8 mouse cellular contexts compared by ENCODE assay signal in the genomic region with DNA sequence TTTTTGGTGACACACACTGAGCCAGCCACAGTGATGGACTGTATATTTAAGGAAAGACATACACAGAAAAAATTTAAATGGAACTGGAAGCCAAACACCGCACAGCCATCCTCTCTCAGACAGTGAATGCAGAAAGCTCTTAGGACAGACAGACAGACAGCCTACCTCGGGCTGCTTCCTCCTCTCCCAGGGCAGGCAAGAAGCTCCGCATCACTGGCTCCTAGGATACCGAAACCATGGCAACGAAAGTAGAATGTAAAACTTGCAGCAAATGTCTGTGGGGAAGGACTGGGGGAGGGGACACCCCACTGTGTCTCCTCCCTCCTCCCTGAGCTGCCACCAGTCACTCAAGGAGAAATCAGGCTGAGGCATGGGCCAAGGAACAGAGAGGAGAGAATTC. TPM values are rescaled to one million over a fixed set of nuclear protein-coding genes. Genes with fewer than 3 reads are reported as not detected.
DNase-seq lines count a peak whose midpoint lies in the region; ATAC-seq and TF ChIP-seq lines count a peak whose summit lies in the region.

No protein-coding gene starts in this region.

- ATAC-seq in forebrain, postnatal 0 days = peak; percentile 58

- peak overlapping the region; percentile 96 for H3K27ac ChIP-seq in forebrain, postnatal 0 days (ENCODE audit: low read depth, low read length)

- peak overlapping the region; percentile 25 for H3K4me2 ChIP-seq in forebrain, postnatal 0 days (ENCODE audit: low read depth)

- peak overlapping the region; percentile 43 for H3K9ac ChIP-seq in forebrain, postnatal 0 days

- 6% methylated on average over 5 of the region's 5 CpGs for whole genome bisulfite sequencing in forebrain, postnatal 0 days

- H3K36me3 ChIP-seq in forebrain, postnatal 0 days (ENCODE audit: insufficient read depth) = peaks cover 35% of the 10 kb centered on the region

- no peaks in the 10 kb centered on the region for H3K9me3 ChIP-seq in forebrain, postnatal 0 days (ENCODE audit: low read length)

- 0 out of 2 replicates have a peak overlapping the region, but pooled peaks have one; percentile 7 for H3K4me3 ChIP-seq in forebrain, postnatal 0 days (ENCODE audit: low read depth, low read length)

- peaks cover 46% of the 10 kb centered on the region for H3K4me1 ChIP-seq in forebrain, postnatal 0 days (ENCODE audit: insufficient read depth)

- peak; percentile 34 for DNase-seq in adrenal gland, postnatal 14 days
- DNase-seq in adrenal gland, postnatal 36 days = no peak
- peak; percentile 76 for DNase-seq in NIH3T3 (ENCODE audit: low read depth)
- peak; percentile 91 for DNase-seq in forebrain, postnatal 0 days
- peak; percentile 83 to 89 for DNase-seq in layer of hippocampus, adult 8-10 months (ENCODE audit: low spot score in 2 of 2)
- DNase-seq in mesoderm, embryonic 11.5 days (ENCODE audit: low read depth, low spot score) = peak; percentile 89
- DNase-seq in telencephalon, adult 2 months (ENCODE audit: low read depth, low spot score) = peak; percentile 96
- no peak for DNase-seq in c-Kit-positive CD71-positive TER-119-positive erythroid progenitor cells, embryonic 14.5 days (ENCODE audit: low spot score)

- H3K27me3 ChIP-seq in forebrain, postnatal 0 days (ENCODE audit: insufficient read depth, low read length) = no peaks in the 10 kb centered on the region

- TF ChIP-seq CTCF in forebrain, postnatal 0 days (IDR thresholded peaks at IDR 0.05; ENCODE audit: low read depth) = no peak

RNA-seq across cellular contexts. Expression of a gene that starts 18.2 kb away (rescaled TPM):
- 49.5 and 50.6 TPM in 2 replicates for total RNA-seq in adrenal gland, postnatal 14 days (2021)
- total RNA-seq in adrenal gland, postnatal 36 days (2021) = 10 to 100 TPM; 51.3 to 62.5 TPM
- 35.2 and 41.1 TPM in 2 replicates for total RNA-seq in forebrain, postnatal 0 days (2014; rRNA removed)
- 21.2 and 23.5 TPM in 2 replicates for polyA plus RNA-seq in forebrain, postnatal 0 days (2015; fragmentation: Nextera tagmentation; extraction: Ambion mirVana)
- total RNA-seq in layer of hippocampus, adult 8-10 months (2022) = 10 to 100 TPM; 51.1 to 55.4 (median 52.6) TPM

RNA-seq across cellular contexts. Expression of a gene that starts 54.1 kb away (rescaled TPM):
- 70.5 and 103 TPM in 2 replicates for total RNA-seq in adrenal gland, postnatal 14 days (2021)
- 10 to 100 TPM; 76.4 to 98.7 TPM for total RNA-seq in adrenal gland, postnatal 36 days (2021)
- total RNA-seq in forebrain, postnatal 0 days (2014; rRNA removed) = 40.0 and 40.7 TPM in 2 replicates
- polyA plus RNA-seq in forebrain, postnatal 0 days (2015; fragmentation: Nextera tagmentation; extraction: Ambion mirVana) = 52.9 and 57.8 TPM in 2 replicates
- total RNA-seq in layer of hippocampus, adult 8-10 months (2022) = 10 to 100 TPM; 51.3 to 71.6 (median 61.4) TPM

Comparison
In these comparisons a context has a peak if more than half of its experiments do, and no peak if none do; other contexts are left out.
1. DNase-seq: peak in adrenal gland, postnatal 14 days (single experiment), NIH3T3 (single experiment), forebrain, postnatal 0 days (single experiment), layer of hippocampus, adult 8-10 months (2 of 2), mesoderm, embryonic 11.5 days (single experiment) and telencephalon, adult 2 months (single experiment); none in adrenal gland, postnatal 36 days (0 of 2) and c-Kit-positive CD71-positive TER-119-positive erythroid progenitor cells, embryonic 14.5 days (single experiment).